Mouse (Mus musculus): ENCODE data around the gene Rab26.

Rab26 gene

DNA sequence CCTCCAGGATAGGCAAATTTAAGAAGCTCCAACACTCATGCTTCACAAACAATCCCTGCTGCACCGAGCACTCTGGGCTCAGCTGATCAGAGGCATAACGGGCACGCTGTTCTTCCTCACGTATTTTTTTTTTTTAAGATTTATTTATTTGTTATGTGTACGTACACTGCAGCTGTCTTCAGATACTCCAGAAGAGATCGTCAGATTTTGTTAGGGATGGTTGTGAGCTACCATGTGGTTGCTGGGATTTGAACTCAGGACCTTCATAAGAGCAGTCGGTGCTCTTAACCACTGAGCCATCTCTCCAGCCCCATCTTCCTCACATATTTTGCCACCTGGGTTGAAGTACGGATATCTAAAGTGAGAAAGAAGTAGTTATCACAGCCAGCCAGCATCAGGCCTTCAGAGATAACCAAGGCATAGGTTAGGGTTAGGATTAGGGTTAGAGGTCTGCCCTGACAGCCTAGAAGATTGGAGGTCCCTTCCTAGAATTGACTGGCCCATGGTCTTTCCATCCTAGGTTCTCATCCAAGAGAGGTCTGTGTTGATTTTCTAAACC lies at the start of gene Rab26:
Gene Rab26 (minus strand): TSS at position 51 of the 559 bp plus-strand sequence.
- DNase-seq (ENCODE audit: low read depth, low spot score): no peak

DNA sequence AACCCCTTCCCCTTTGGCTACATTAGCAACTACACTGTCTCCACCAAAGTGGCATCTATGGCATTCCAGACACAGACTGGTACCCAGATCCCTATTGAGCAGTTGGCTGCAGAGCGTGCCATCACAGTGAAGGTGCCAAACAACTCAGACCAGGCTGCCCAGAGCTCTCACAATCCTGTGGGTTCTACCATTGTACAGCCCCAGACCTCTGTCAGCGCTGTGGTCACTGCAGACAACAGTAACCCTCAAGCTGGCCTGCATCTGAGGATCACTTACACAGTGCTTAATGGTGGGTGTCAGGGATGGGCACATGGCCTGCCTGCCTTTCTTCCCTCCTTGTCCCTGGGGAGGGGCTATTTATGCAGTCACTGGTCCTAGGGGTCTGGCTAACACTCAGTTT lies 46.3 kb upstream of the Rab26 start:
- DNase-seq (ENCODE audit: low read depth, low spot score): no peak

DNA sequence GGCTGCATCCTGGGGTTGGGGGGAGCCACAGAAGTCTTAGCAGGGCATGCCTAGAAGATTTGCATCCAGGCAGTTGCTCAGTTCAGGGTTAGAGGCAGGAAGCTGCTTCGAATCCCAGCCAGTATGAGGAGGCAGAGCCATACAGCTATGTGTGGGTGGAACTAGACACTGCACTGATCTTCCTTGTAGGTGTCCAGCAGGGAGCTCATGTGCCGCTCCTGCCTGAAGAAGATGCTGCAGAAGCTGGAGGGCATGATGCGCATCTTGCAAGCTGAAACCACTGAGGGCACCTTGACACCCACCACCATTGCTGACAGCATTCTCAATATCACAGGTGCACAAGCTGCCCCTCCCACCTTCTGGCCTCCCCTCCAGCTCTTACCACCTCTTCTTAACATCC lies 45.5 kb upstream of the Rab26 start:
- DNase-seq (ENCODE audit: low read depth, low spot score): no peak

DNA sequence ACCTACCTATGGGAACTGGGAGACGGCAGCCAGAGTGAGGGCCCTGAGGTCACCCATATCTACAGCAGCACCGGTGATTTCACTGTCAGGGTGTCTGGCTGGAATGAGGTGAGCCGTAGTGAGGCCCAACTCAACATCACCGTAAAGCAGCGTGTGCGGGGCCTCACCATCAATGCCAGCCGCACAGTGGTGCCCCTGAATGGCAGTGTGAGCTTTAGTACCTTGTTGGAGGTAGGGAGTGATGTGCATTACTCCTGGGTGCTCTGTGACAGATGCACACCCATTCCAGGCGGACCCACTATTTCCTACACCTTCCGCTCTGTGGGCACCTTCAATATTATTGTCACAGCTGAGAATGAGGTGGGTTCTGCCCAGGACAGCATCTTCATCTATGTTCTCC lies 39.8 kb upstream of the Rab26 start:
- no peak for DNase-seq (ENCODE audit: low read depth, low spot score)

DNA sequence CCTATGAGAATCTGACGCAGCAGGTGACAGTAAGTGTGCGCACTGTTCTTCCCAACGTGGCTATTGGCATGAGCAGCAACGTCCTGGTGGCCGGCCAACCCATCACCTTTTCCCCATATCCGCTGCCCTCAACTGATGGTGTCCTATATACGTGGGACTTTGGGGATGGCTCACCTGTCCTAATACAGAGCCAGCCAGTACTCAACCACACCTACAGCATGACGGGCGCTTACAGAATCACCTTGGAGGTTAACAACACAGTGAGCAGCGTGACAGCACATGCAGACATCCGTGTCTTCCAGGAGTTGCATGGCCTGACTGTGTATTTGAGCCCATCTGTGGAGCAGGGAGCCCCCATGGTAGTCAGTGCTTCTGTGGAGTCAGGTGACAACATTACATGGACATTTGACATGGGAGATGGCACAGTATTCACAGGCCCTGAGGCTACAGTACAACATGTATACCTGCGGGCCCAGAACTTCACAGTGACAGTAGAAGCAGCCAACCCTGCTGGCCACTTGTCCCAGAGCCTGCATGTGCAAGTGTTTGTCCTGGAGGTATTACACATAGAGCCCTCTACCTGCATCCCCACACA lies 38.7 kb upstream of the Rab26 start:
- DNase-seq (ENCODE audit: low read depth, low spot score): no peak

DNA sequence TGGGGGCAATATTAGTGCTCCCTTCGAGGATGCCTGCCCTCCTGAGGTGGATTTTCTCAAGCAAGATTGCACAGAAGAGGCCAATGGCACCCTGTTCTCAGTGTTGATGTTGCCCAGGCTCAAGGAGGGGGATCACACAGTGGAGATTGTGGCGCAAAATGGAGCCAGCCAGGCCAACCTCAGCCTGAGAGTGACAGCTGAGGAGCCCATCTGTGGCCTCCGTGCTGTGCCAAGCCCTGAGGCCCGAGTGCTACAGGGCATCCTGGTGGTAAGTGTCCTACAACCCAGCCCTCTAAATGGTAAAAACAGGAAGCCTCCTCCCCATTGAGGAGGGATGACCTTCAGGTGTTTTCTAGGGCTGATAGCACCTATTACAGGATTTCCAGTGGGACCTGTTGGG lies 35.8 kb upstream of the Rab26 start:
- DNase-seq (ENCODE audit: low read depth, low spot score): no peak

DNA sequence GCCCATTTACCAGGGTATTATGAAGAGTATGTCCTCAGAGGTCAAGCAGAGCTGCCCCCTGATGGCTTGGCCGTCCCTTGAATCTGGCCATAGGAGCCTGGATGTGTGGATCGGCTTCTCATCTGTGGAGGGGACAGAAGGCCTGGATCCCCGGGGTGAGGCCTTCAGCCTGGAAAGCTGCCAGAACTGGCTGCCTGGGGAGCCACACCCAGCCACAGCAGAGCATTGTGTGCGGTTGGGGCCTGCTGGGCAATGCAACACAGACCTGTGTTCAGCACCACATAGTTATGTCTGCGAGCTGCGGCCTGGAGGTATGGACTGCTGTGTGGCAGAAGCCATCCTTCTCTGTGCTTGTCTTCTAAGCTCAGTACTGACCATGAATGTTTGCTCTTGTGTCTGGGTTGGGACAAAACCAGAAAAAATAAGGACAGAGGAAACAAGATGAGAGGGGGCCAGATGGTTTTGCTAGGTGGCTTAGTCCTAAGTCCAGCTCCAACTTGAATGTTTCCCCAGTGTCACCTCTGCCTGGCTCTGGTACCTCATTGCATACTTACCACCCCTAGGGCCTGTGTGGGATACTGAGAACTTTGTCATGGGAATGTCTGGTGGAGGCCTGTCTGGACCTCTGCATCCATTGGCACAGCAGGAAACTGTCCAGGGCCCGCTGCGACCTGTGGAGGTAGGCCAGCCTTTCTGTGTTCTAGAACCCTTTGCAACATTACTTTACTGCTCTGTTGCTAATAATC lies 33.2 kb upstream of the Rab26 start:
- DNase-seq (ENCODE audit: low read depth, low spot score): peak; percentile 55

DNA sequence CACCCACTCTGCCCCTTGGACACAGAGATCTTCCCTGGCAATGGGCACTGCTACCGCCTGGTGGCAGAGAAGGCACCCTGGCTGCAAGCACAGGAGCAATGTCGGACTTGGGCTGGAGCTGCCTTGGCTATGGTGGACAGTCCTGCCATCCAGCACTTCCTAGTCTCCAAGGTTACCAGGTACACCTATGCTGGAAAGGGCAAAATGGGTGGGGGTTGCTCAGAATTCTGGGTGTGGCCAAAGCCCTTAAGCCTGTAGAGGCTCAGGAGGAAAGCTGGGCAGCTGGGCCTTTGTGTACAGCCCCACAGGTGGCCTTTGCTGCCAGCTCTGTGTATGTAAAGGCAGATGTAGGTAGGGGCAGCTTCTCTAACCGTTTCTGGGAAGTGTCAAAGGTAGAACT lies 31.8 kb upstream of the Rab26 start:
- DNase-seq (ENCODE audit: low read depth, low spot score): no peak

DNA sequence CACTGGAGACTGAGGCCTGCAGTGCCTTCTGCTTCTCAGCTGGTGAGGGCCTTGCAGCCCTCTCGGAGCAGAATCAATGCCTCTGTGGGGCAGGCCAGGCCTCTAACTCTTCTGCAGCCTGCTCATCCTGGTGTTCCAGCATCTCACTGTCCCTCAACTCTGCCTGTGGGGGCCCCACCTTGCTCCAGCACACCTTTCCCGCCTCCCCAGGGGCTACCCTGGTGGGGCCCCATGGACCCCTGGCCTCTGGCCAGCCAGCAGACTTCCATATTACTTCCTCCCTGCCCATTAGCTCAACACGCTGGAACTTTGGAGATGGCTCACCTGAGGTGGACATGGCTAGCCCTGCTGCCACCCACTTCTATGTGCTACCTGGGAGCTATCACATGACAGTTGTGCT lies 31.1 kb upstream of the Rab26 start:
- no peak for DNase-seq (ENCODE audit: low read depth, low spot score)

DNA sequence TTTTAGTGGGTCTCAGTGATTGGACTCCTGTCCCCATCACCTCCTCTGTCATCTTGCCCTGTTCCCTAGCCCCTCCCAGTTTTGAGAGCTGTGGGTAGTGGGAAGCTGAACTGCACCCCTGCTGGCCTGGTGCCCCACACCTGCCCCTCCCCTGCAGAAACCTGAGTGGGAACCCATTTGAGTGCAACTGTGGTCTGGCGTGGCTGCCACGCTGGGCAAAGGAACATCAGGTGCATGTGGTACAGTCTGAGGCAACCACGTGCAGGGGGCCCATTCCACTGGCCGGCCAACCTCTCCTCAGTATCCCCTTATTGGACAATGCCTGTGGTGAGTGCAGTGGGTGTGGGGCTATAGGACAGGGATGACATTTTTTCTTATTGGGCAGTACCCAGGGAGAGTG lies 30.4 kb upstream of the Rab26 start:
- no peak for DNase-seq (ENCODE audit: low read depth, low spot score)

DNA sequence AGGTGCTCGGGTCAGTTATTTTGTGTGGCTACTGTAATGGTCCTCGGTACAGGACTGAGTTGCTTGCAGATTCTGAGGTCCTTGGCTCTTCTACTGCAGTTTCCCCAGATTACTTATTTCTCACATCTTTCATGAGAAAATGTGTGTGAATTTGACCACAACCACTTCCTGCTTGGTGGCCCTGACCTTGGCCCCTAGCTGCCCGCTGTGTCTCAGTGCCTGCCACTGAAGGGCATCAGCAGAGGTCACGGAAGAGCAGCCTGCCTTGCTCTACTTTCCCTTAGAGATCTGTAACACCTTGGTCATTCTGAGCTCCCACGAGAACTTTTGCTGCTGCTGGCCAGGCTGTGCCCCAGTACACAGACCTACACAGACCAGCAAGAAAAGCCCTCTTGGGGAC lies 29.6 kb upstream of the Rab26 start:
- DNase-seq (ENCODE audit: low read depth, low spot score): no peak

DNA sequence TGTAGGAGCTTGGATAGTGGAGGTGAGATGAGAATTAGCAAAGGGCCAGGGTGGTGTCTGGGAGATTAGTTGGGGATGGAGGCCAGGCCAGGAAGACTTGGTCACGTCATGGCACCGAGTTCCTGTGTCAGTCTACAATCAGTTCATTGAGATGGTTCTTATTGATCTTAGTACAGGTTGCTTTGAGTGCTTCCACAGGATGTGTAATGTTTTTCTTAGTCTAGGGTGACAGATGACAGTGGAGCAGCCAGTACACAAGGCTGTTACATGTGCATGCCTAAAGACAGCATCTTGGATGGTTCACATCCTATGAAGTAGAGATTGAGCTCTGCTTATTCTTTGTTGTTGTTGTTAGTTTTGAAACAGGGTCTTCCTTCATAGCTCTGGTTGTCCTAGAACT lies 27.6 kb upstream of the Rab26 start:
- DNase-seq (ENCODE audit: low read depth, low spot score): no peak

DNA sequence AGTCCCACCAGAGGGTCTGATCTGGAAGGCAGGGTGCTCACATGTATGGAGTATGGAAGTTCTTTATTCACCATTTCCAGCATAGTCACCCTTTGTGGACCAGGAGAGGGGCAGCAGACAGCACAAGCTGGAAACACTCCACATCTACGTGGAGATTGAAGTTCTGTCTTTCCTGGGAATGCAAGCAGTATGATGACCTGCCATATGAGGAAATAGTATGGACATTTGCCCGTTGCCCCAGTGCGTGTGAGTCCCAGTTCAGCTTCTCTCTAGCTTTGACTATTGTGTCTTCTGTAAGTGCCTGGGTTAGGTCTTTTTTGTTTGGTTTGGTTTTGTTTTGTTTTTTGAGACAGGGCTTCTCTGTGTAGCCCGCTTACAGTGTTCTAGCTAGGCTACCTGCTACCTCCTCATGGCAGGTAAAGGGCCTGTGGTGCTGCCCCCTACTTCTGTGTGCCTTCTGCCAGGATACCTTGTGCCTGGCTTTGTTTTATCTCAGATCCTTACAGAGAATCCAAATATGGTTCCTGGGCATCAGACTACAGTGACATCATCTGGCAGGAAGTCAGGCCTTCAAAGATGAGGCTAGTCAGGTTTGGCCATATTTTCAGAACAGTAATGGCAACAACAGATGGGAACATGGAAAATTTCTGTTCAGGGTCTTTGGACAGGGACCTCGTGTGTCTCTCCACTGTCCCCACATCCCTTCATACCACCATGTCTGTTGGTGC lies 26.5 kb upstream of the Rab26 start:
- no peak for DNase-seq (ENCODE audit: low read depth, low spot score)

DNA sequence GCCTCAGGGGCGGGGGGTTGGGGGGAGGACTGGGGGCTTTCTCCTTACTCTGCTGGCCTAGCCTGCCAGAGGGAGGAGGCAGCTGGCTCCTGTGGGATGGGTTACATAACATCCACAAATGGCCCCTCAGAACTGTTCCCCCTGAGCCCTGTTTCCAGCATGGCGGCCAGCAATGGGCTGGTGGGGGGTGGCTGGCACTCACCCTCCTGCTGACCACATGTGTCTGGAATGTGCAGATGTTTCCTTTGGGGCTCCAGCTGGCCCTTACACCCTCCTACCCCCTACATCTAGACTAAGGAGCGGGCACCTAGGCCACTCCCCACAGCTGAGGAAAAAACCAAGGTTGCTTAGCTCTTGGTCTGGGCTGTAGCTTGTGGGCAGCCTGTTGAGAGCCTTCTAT lies 25.1 kb upstream of the Rab26 start:
- no peak for DNase-seq (ENCODE audit: low read depth, low spot score)

DNA sequence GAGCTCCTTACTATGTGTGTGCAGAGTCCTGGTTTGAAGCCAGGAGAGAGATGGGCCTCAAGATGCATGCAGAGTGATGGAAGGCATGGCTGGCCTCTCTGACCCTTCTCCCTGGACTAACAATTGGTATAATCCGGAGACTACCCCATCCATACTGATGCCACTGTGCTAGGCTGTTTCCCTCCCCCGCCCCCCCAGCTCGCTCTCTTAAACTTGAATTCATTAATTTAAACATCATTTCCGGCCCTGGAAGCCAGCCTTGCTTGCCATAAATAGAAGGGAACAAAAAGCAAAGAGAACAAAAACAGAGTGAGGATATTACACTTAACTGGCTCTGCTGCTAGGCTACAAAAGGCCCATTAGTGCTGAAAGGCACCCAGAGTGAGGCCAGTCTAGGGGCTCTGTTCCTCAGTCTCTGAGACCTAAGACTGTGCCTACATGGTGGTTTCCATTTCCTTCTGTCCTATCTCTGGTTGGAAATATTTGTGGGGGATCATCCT lies 24.6 kb upstream of the Rab26 start:
- DNase-seq (ENCODE audit: low read depth, low spot score): no peak

DNA sequence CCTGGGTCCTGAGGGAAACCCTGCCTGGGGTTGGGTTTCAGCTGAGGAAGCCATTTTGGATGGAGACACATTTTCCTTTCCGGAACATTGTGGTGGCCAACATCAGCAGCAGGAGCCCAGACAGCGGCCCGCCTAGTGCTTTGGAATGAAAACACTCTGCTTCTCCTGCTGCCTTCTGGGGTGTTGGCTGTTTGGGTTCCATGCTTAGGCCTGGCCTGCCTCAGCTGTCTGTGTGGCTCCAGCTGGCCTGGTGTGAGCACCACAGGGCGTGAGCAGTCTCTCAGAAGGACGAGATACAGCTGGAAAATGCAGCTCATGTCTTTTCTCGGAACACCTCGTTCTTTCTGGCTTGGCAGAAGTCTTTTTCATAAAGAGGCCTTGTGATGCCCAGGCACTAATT lies 23.1 kb upstream of the Rab26 start:
- DNase-seq (ENCODE audit: low read depth, low spot score): peak; percentile 34

DNA sequence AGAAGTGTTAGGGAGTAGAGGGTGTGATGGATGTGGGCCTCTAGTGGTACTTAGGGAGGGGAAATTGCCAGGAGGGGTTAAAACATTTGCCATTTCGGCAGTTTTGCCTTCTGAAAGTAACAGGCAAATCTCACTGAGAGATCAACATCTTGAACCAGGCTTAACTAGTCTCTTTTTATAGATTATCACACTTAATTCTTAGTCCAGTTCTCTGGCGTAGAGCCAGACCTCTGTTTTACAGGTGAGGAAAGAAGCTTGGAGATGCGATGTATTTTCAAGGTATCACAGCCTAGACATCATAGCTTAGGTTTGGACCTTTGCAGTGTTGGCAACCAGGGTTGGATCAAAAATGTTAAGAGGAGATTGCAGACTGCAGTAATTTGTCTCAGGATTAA lies 17.0 kb upstream of the Rab26 start:
- DNase-seq (ENCODE audit: low read depth, low spot score): no peak

DNA sequence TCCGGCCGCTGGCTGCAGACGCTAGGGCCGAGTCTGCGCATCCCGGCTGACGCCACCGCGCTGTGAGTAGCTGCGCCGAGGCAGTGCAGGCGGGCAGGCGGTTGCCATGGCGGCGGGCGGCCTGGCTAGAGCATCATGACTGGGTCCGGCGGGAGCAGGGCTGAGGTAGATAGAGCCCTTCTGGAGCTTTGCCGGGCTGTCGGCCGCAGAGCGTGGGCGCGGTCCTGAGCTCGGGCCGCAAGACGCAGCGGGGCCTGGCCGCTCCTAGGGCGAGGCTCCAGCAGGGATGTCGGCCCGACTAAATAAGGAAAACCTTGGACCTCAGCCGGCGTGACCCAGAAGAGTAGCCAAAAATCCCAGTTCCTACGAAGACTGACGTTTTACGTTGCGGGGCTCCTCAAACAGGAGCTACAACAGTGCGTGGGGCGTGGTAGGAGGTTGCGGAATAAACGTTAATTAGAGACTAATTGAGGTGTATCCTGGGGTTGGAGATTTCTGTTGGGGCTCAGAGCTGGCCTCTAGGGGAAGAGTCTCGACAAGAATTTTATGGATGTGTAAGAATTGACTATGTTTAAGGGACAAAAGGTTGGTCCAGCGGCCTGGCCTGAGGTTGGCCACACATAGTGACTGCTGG lies 16.5 kb upstream of the Rab26 start:
- peak; percentile 91 for DNase-seq (ENCODE audit: low read depth, low spot score)

DNA sequence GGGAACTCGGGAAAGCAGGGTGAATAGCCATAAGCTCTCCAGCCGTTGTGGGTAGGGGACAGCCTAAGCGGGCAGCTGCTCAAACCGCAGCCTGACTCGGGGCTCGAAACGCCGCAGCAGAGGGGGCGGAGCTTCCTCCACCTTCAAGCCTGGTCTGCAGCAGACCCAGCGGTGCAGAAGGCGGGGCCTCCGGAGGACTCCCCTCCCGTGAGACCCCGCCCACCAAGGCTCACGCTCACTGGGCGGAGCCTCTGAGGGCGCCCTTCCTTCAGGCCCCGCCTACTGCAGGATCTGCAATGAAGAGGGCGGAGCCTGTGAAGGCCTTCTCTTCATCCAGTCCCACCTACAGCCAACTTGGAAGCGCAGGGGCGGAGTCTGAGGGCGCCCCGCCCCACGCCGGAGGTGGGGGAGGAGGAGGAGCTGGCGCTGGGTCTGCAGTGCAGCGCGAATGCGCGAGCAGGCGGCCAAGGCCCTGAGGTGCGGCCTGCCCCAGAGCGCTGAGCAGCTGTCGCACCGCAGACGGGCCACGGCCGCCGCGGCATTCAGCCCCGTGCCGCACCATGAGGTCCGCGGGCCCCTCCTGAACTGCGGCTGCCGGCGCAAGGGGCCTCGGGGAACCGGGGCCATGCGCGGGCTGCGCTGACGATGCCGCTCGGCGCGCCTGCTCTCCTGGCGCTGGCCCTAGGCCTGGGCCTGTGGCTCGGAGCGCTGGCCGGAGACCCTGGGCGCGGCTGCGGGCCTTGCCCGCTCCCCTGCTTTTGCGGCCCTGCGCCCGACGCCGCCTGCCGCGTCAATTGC lies 15.8 kb upstream of the Rab26 start, which contains the start of gene Pkd1:
Gene Pkd1 (plus strand): TSS at position 217 of the 798 bp plus-strand sequence.
- DNase-seq (ENCODE audit: low read depth, low spot score): peak; percentile 99

DNA sequence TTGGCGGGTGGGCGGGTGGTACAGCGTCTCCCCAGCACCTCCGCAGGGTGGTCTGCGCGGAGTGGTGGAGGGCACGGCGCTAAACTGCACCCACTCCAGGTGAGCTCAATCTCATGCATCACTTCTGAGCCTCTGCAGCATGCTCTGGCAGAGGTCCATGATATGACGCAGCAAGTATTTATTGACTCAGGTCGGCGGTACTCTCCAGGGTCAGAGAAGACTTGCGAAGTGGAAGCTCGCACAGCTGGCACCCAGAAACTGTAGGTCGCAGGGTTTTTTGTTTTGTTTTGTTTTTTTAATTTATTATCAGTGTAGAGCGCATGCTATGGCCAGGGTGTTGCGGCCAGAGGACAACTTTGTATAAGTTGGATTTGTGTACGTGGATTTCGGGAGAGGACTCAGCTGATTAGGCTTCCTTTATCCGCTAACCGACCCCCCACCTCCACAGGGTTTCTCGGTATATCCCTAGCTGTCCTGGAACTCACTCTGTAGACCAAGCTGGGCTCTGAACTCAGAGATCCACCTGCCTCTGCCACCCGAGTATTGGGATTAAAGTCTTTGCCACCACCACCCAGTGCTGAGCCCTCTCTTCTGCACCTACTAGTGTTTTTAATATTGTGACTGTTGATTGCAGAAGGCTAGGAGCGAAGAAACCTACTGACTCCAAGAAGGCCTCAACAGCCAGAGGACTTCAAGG lies 15.1 kb upstream of the Rab26 start:
- DNase-seq (ENCODE audit: low read depth, low spot score): peak; percentile 63

All from R1 (cell line).